Mouse (Mus musculus): ENCODE data around the gene Krtap7-1.

The Krtap7-1 gene

GRCm38 (mm10) chr16:89508223-89508622 is at the start of gene Krtap7-1:
Gene Krtap7-1, minus strand, starts transcription at chr16:89508323.
- no peak for DNase-seq (ENCODE audit: low read depth, low spot score)

GRCm38 (mm10) chr16:89550298-89550697 is 42.2 kb upstream of the Krtap7-1 start:
- no peak for DNase-seq (ENCODE audit: low read depth, low spot score)

- no peak for DNase-seq (ENCODE audit: low read depth, low spot score)
These were observed 29.9 kb upstream of the Krtap7-1 start for GRCm38 (mm10) chr16:89538031-89538484.

DNA sequence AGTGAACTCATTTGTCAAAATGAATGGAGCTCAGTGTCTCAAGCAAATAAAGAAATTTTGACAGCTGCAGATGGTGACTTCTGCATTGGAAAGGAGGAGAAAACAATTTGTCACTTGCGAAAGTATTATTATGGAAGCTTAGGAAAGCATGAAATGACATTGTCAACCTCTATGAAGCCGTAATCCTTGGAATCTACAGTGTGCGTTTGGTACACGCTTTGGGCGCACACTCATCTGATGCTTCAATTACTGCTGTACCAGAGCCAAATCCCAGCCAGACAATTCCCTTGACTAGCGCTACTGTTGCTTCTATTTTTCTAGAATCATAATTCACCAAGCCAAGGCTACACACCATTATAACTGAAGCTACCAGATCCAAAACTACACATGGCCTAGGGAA is 29.2 kb upstream of the Krtap7-1 start:
- DNase-seq (ENCODE audit: low read depth, low spot score): no peak

- no peak for DNase-seq (ENCODE audit: low read depth, low spot score)
These were observed 22.4 kb upstream of the Krtap7-1 start for GRCm38 (mm10) chr16:89530547-89530946.

GRCm38 (mm10) chr16:89529846-89530245 is 21.7 kb upstream of the Krtap7-1 start:
- no peak for DNase-seq (ENCODE audit: low read depth, low spot score)

- no peak for DNase-seq (ENCODE audit: low read depth, low spot score)
These were observed 20.3 kb upstream of the Krtap7-1 start for GRCm38 (mm10) chr16:89528380-89528779.

GRCm38 (mm10) chr16:89520996-89521395 is 12.9 kb upstream of the Krtap7-1 start:
- DNase-seq (ENCODE audit: low read depth, low spot score): no peak

DNA sequence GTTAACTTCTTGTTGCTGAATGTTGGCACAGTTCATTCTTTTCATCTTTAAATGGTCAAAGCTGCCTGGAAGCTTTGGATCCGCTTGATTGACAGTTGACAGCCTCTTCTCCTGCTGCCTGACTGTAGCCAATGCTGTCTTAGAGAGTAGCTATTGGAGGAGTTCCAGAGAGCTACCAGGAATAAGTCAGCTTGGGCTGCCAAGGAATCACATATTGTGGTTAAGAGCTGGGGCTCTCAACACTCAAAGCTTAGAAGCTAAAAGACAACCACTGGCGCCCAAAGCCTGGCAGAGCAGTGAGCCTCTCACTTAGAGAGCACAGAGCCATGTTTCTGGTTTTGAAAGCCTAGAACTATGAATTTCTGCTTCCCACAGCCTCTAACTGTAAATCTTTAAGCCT is 12.4 kb upstream of the Krtap7-1 start:
- no peak for DNase-seq (ENCODE audit: low read depth, low spot score)

DNA sequence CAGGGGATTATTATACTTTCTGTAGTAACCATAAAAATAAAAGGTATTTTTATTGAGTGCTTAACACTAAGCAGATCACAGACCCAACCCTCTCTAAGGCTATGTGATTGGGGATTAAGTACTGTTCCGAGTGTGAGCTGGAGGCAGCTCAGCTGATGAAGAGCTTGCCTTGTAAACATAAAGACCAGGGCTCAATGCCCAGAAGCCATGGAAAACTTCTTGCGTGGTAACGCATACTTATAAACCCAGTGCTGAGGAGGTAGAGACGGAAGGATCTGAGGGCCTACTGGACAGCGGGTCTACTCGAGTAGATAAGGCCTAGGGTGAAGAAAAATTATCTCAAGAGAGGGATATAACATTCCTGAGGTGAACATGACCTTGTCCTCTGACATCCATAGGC is 12.0 kb upstream of the Krtap7-1 start:
- no peak for DNase-seq (ENCODE audit: low read depth, low spot score)

DNA sequence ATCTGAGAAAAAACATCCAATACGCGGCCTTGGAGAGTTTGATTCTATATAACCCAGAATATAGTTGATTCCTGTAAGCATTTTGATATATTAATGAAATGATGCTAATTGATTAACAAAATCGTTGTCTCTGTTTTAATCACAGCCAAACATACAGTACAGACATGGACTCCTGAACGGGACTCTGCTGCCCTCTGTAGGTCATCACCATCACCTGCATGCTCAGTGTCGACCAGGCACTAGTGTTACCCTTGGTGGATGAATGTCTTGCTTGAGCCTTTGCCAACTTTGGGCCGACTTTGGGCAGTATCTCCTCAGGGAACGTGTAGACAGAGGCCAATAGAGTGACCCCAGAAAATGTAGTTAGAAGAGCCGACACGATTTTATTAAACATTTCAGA is 9.5 kb upstream of the Krtap7-1 start:
- DNase-seq (ENCODE audit: low read depth, low spot score): peak; percentile 63

- DNase-seq (ENCODE audit: low read depth, low spot score): no peak
These were observed 5.3 kb upstream of the Krtap7-1 start for GRCm38 (mm10) chr16:89513431-89513830.

DNA sequence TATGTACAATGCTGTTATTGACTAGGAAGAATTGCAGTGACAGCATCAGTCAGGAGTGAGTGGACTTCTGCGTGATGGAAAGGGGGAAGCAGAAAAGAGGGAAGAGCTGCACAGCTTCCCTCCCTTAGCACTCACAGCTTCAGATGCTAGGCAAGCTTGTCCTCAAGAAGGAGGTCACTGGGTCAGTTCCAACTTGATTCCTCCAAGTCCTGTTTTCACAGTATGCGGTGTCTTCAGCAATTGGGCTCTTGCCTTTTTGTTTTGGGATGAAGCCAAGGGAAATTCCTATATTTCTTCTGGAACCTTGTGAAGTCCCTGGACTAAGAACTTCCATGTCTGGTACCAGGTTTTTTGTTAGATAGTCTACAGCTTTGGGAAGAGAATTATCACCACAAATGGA is 4.6 kb downstream of the Krtap7-1 start:
- no peak for DNase-seq (ENCODE audit: low read depth, low spot score)

DNA sequence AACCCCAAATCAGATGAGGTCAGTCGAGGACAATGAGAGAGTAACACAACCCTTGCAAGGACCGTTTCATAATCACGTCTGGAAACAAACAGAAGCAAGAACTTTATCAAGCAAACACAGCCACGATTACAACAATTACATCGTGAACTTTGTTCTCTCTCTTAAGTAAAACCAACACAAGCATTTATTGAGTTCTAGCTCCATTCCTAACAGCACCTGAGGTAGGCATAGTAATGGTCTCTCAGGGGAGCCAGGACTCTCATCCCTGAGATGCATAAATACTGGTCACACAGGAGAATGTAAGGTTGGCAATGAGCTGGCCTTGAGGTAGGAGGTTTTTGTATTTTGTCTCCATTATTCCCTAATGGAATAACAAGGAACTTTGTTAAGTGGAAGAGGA is 6.3 kb downstream of the Krtap7-1 start:
- DNase-seq (ENCODE audit: low read depth, low spot score): no peak

DNA sequence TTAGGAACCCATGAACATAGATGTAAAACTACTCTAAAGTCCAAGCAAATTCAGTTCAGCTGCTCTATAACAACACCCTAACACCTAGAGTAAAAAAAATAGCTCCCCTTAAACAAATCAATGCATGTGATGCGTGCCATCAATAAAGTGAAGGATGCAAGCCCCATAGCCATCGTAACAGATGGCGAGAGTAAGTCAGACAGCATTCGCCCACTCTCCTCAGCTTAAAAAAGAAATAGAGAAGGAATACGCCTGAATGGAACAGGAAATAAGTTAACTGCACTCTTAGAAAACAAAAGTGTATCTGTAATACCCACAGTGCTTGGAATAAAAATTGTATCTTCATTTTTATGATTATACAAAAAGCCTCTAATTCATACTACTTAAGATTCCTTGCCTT is 11.1 kb downstream of the Krtap7-1 start:
- DNase-seq (ENCODE audit: low read depth, low spot score): no peak

GRCm38 (mm10) chr16:89495394-89496153 is 12.5 kb downstream of the Krtap7-1 start:
- DNase-seq (ENCODE audit: low read depth, low spot score): no peak

- DNase-seq (ENCODE audit: low read depth, low spot score): no peak
These were observed 20.3 kb downstream of the Krtap7-1 start, which contains the start of gene Krtap8-1 for GRCm38 (mm10) chr16:89487852-89488251. Gene Krtap8-1, minus strand, starts transcription at chr16:89487952.

DNA sequence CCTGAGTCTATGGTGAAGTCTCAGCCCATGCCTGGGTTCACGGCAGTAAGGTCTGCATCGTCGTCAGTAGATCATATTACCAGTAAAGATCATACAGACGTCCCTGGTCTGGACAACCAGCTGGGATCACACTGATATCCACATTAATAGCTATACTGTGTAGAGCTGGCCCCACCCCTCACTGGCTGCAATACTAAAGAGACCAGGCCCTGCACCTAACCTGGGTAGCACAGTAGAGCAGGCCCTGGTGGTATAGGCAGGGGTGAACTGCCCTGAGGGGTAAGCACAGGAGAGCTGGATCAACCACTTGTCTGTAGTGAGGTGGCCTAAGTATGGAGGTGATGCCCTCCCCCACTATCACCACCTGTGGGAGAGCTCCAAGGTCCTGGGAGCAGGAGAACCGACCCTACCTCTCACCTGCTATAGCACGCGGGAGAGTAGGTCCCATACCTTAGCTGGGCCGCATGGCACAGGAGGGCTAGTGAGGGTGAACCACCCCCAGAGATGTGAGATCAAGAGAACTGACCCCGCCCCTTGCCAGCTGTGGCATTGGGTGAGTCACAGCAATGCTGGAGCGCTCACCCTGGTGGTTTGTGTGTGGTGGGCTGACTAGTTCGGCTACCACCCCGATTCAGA is 30.3 kb downstream of the Krtap7-1 start:
- DNase-seq (ENCODE audit: low read depth, low spot score): no peak

- no peak for DNase-seq (ENCODE audit: low read depth, low spot score)
These were observed 46.9 kb downstream of the Krtap7-1 start for GRCm38 (mm10) chr16:89461189-89461588.
